ENCODE assay signal across 14 mouse cellular contexts in the genomic region with DNA sequence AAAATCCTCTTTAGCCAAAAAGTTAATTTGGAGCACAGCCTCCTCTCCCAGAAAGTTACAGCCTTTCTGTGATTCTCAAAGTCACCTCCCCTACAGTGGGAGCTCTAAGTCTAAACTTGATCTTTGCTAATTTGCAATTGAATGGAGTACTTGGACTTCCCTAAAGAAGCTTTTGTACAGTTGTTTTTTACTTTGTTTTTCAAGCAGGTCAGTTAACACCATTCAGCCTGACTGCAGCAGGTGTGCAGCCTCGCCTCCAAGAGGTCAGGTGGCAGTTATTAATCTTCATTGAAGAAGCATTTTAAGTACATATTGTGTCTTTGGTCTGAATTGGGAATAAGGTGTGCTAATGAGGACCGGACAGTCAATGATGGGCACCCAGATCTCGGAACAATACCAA. TPM values are rescaled to one million over a fixed set of nuclear protein-coding genes. Genes with fewer than 3 reads are reported as not detected.
"Had no signal": no experiment of that assay in that cellular context is flagged by ENCODE, and none has a peak within 500 bp of the region (broad histone marks: within the 10 kb centered on the region; RNA-seq: fewer than 3 reads in every experiment).

No protein-coding gene starts in this region.

RNA-seq across cellular contexts. Expression of a gene that starts 3.0 kb away (rescaled TPM):
- total RNA-seq: neutrophil, adult 5-6 weeks had no signal
- polyA plus RNA-seq: neural tube, embryonic 13.5 days; neural tube, embryonic 14.5 days; neural tube, embryonic 15.5 days; small intestine, adult 2 months; spleen, adult 2 months; stomach, embryonic 14.5 days; stomach, embryonic 15.5 days; stomach, embryonic 16.5 days; stomach, postnatal 0 days; testis, adult 2 months; thymus, adult 2 months; thymus, postnatal 0 days; urinary bladder, adult 2 months had no signal
